8 mouse cellular contexts compared by ENCODE assay signal in genomic region chr7:105399935-105400624, GRCm38 (mm10). TPM values are rescaled to one million over a fixed set of nuclear protein-coding genes. Genes with fewer than 3 reads are reported as not detected.
DNase-seq lines count a peak whose midpoint lies in the region; ATAC-seq and TF ChIP-seq lines count a peak whose summit lies in the region.

Gene Fam160a2 (minus strand): TSS chr7:105400054.

- under 1% methylated on average over 55 of the region's 55 CpGs for WGBS in forebrain, embryonic 12.5 days
- WGBS in heart, postnatal 0 days, result under 1% methylated on average over 54 of the region's 55 CpGs
- under 1% methylated on average over 50 of the region's 55 CpGs for WGBS in liver, embryonic 16.5 days (ENCODE audit: insufficient replicate concordance)
- under 1% methylated on average over 52 of the region's 55 CpGs for WGBS in neural tube, embryonic 13.5 days

- DNase-seq in c-Kit-positive CD71-positive TER-119-positive erythroid progenitor cells, embryonic 14.5 days (ENCODE audit: low spot score), result peak; percentile 100
- DNase-seq in heart, postnatal 0 days (ENCODE audit: low spot score), result peak; percentile 100
- peak; percentile 100 for DNase-seq in kidney, postnatal 4 days

- no peaks in the 10 kb centered on the region for H3K9me3 ChIP-seq in E14TG2a.4 (ENCODE audit: low read length)
- no peaks in the 10 kb centered on the region for H3K9me3 ChIP-seq in forebrain, embryonic 12.5 days
- no peaks in the 10 kb centered on the region for H3K9me3 ChIP-seq in heart, postnatal 0 days (replicated peaks; ENCODE audit: control insufficient read depth, low read length)
- no peaks in the 10 kb centered on the region for H3K9me3 ChIP-seq in liver, embryonic 16.5 days (replicated peaks; ENCODE audit: control insufficient read depth, low read length)
- no peaks in the 10 kb centered on the region for H3K9me3 ChIP-seq in neural tube, embryonic 13.5 days

- H3K36me3 ChIP-seq in E14TG2a.4 (ENCODE audit: insufficient read depth, low read length), result peaks cover 24% of the 10 kb centered on the region
- H3K36me3 ChIP-seq in forebrain, embryonic 12.5 days (replicated peaks), result no peaks in the 10 kb centered on the region
- 0 out of 2 replicates have a peak, but pooled peaks cover 4% of the 10 kb centered on the region for H3K36me3 ChIP-seq in heart, postnatal 0 days (replicated peaks; ENCODE audit: control insufficient read depth, insufficient read depth, low read length)
- H3K36me3 ChIP-seq in liver, embryonic 16.5 days (ENCODE audit: control insufficient read depth, insufficient read depth), result no peaks in the 10 kb centered on the region
- H3K36me3 ChIP-seq in neural tube, embryonic 13.5 days, result no peaks in the 10 kb centered on the region; the same call in 1 of the 2 replicates
- no peaks in the 10 kb centered on the region for H3K36me3 ChIP-seq in testis, adult 2 months (ENCODE audit: control insufficient read depth, insufficient read depth, low read length)

- H3K27me3 ChIP-seq in E14TG2a.4 (ENCODE audit: insufficient read depth, low read length), result 0 out of 2 replicates have a peak, but pooled peaks cover 5% of the 10 kb centered on the region
- no peaks in the 10 kb centered on the region for H3K27me3 ChIP-seq in forebrain, embryonic 12.5 days
- H3K27me3 ChIP-seq in heart, postnatal 0 days (ENCODE audit: control insufficient read depth, insufficient read depth, low read length), result no peaks in the 10 kb centered on the region
- no peaks in the 10 kb centered on the region for H3K27me3 ChIP-seq in liver, embryonic 16.5 days (ENCODE audit: control insufficient read depth, insufficient read depth, low read depth, low read length)
- H3K27me3 ChIP-seq in neural tube, embryonic 13.5 days, result no peaks in the 10 kb centered on the region
- no peaks in the 10 kb centered on the region for H3K27me3 ChIP-seq in testis, adult 2 months (ENCODE audit: control insufficient read depth, insufficient read depth, low read length)

- TF ChIP-seq CTCF in E14TG2a.4 (conservative IDR thresholded peaks at IDR 0.05; ENCODE audit: low read length), result no peak
- no peak for TF ChIP-seq CTCF in heart, postnatal 0 days (IDR thresholded peaks at IDR 0.05; ENCODE audit: low read depth)
- no peak for TF ChIP-seq CTCF in testis, adult 2 months (IDR thresholded peaks at IDR 0.05; ENCODE audit: control insufficient read depth, insufficient read depth, insufficient replicate concordance, low read depth, low read length)

- peak within 1 kb of the TSS; percentile 87 for H3K9ac ChIP-seq in forebrain, embryonic 12.5 days
- peak within 1 kb of the TSS; percentile 86 for H3K9ac ChIP-seq in heart, postnatal 0 days (replicated peaks; ENCODE audit: low read depth, low read length)
- H3K9ac ChIP-seq in liver, embryonic 16.5 days (ENCODE audit: low read depth, low read length), result peak within 1 kb of the TSS; percentile 89
- peak within 1 kb of the TSS; percentile 91 for H3K9ac ChIP-seq in neural tube, embryonic 13.5 days

- peak within 1 kb of the TSS; percentile 95 for H3K4me3 ChIP-seq in E14TG2a.4 (replicated peaks; ENCODE audit: low read length)
- H3K4me3 ChIP-seq in forebrain, embryonic 12.5 days (replicated peaks), result peak within 1 kb of the TSS; percentile 87
- peak within 1 kb of the TSS; percentile 91 for H3K4me3 ChIP-seq in heart, postnatal 0 days (ENCODE audit: low read depth, low read length)
- peak within 1 kb of the TSS; percentile 90 for H3K4me3 ChIP-seq in liver, embryonic 16.5 days (ENCODE audit: low read depth, low read length)
- peak within 1 kb of the TSS; percentile 72 for H3K4me3 ChIP-seq in neural tube, embryonic 13.5 days
- H3K4me3 ChIP-seq in testis, adult 2 months (ENCODE audit: control insufficient read depth, low read depth, low read length), result peak within 1 kb of the TSS; percentile 89

- ATAC-seq in forebrain, embryonic 12.5 days (ENCODE audit: low FRiP score), result peak; percentile 99
- ATAC-seq in heart, postnatal 0 days (ENCODE audit: insufficient read depth, low read depth), result peak; percentile 97
- peak; percentile 95 for ATAC-seq in liver, embryonic 16.5 days (ENCODE audit: low read depth)
- peak; percentile 99 for ATAC-seq in neural tube, embryonic 13.5 days (ENCODE audit: low read depth)

- H3K4me1 ChIP-seq in E14TG2a.4 (replicated peaks; ENCODE audit: low read depth, low read length), result peaks cover 55% of the 10 kb centered on the region
- H3K4me1 ChIP-seq in forebrain, embryonic 12.5 days, result peaks cover 15% of the 10 kb centered on the region
- peaks cover 5% of the 10 kb centered on the region; the same call in 1 of the 2 replicates for H3K4me1 ChIP-seq in heart, postnatal 0 days (ENCODE audit: control insufficient read depth, insufficient read depth)
- H3K4me1 ChIP-seq in liver, embryonic 16.5 days (ENCODE audit: control insufficient read depth, low read depth, low read length), result peaks cover 13% of the 10 kb centered on the region
- H3K4me1 ChIP-seq in neural tube, embryonic 13.5 days (replicated peaks), result peaks cover 28% of the 10 kb centered on the region
- peaks cover 5% of the 10 kb centered on the region for H3K4me1 ChIP-seq in testis, adult 2 months (ENCODE audit: control insufficient read depth, insufficient read depth, low read length)

- peak; percentile 71 for TF ChIP-seq POLR2A in testis, adult 2 months (IDR thresholded peaks at IDR 0.05; ENCODE audit: control insufficient read depth, low read depth, low read length)

- TF ChIP-seq EP300 in heart, postnatal 0 days (IDR thresholded peaks at IDR 0.05; ENCODE audit: low read depth), result no peak

- peak within 1 kb of the TSS; percentile 80 for H3K4me2 ChIP-seq in forebrain, embryonic 12.5 days
- peak within 1 kb of the TSS; percentile 86 for H3K4me2 ChIP-seq in heart, postnatal 0 days (ENCODE audit: low read depth, low read length)
- H3K4me2 ChIP-seq in liver, embryonic 16.5 days (ENCODE audit: low read depth, low read length), result peak within 1 kb of the TSS; percentile 82
- H3K4me2 ChIP-seq in neural tube, embryonic 13.5 days, result peak within 1 kb of the TSS; percentile 92

- peak within 1 kb of the TSS; percentile 83 for H3K27ac ChIP-seq in forebrain, embryonic 12.5 days
- peak within 1 kb of the TSS; percentile 85 for H3K27ac ChIP-seq in heart, postnatal 0 days (ENCODE audit: low read depth)
- H3K27ac ChIP-seq in liver, embryonic 16.5 days (ENCODE audit: low read length), result peak within 1 kb of the TSS; percentile 93
- peak within 1 kb of the TSS; percentile 87 for H3K27ac ChIP-seq in neural tube, embryonic 13.5 days (replicated peaks)
- H3K27ac ChIP-seq in testis, adult 2 months (ENCODE audit: control insufficient read depth, insufficient read depth, low read depth, low read length), result peak within 1 kb of the TSS; percentile 94

RNA-seq across cellular contexts. Expression of gene Fam160a2, which starts in this region (rescaled TPM):
- polyA plus RNA-seq in forebrain, embryonic 12.5 days (2016; fragmentation: Nextera tagmentation; extraction: Ambion mirVana), result 48.2 and 49.7 TPM in 2 replicates
- 19.0 and 33.2 TPM in 2 replicates for total RNA-seq in heart, postnatal 0 days (2014; rRNA removed; ENCODE audit: low replicate concordance)
- polyA plus RNA-seq in heart, postnatal 0 days (2015; fragmentation: Nextera tagmentation; extraction: Ambion mirVana), result 19.6 and 19.7 TPM in 2 replicates
- 13.7 and 13.8 TPM in 2 replicates for polyA plus RNA-seq in liver, embryonic 16.5 days (2015; fragmentation: Nextera tagmentation; extraction: Ambion mirVana)
- polyA plus RNA-seq in neural tube, embryonic 13.5 days (2015; fragmentation: Nextera tagmentation; extraction: Ambion mirVana), result 36.7 and 43.2 TPM in 2 replicates
- 73.7 and 76.9 TPM in 2 replicates for polyA plus RNA-seq in testis, adult 2 months (2012; rRNA removed)

Comparison
In these comparisons a context has a peak if more than half of its experiments do, and no peak if none do; other contexts are left out.
1. Peak in every context shown above with its lines: DNase-seq, ATAC-seq, H3K4me3 ChIP-seq and H3K27ac ChIP-seq.